Mouse (Mus musculus) spleen, adult 2 months (tissue): ENCODE results near the gene Ube2ql1.

Experiments used
- CTCF ChIP-seq: fragments of 200-500 bp; IDR thresholded peaks from 2 replicates; pipeline ENCODE4 v1.5.1; 2011; ENCODE audit warnings: mild to moderate bottlenecking, inconsistent platforms; ENCODE audit not compliant: insufficient read depth, insufficient read length, insufficient replicate concordance; ENCODE audit errors: extremely low read depth
- POLR2A ChIP-seq: fragments of 200-500 bp; IDR thresholded peaks from 2 replicates; pipeline ENCODE4 v1.6.1; 2011; ENCODE audit warnings: low read depth, low read length, inconsistent platforms

DNA sequence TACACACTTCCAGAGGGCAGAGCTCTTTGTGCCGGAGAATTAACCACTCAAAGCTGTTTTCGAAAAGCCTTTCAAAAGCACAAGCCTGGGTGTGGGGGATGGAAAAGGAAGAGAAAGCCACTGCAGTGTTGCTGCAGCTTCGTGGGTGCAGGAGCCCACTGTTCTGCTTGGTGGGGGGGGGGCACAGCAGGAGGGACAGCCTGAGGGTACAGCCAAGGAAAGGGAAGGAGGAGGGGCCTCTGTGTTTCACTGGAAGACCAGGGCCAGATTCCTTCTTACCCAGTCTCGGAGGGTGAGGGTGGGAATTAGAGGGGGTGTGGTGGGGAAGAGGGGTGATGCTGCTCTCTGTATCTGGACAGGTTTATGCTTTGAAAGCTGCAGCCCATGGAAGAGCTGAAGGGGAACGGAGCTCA, 54.3 kb downstream of the Ube2ql1 start:
- TF ChIP-seq CTCF (no peak), POLR2A (no peak)
